Comparison of ENCODE assay signal across 21 mouse cellular contexts in the genomic region with DNA sequence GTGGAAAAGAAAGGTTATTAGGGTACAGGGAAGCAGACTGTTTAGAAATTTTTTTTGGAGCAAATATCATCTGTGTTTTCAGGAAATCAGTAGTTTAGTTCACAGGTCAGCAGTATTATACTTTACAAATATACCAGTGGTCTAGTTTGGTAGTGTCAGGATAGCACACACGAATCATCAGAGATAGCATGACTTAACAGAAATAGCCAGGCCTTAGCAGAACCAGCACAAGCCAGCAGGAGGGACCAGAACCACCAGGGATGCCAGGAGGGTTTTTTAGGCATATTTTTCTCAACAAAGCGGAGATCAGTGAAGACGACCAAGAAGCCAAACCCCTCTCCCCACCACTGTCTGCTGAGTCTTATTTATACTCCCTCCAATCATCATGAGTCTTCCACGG. TPM values are rescaled to one million over a fixed set of nuclear protein-coding genes. Genes with fewer than 3 reads are reported as not detected.
A peak's percentile ranks its signal among the peaks of the same experiment; 100 is the strongest.
DNase-seq lines count a peak whose midpoint lies in the region; ATAC-seq and TF ChIP-seq lines count a peak whose summit lies in the region.
"Had no signal": no experiment of that assay in that cellular context is flagged by ENCODE, and none has a peak within 500 bp of the region (broad histone marks: within the 10 kb centered on the region; RNA-seq: fewer than 3 reads in every experiment).

No protein-coding gene starts in this region.

- H3K4me2 ChIP-seq in neural tube, embryonic 15.5 days: no peak overlapping the region
- H3K4me2 ChIP-seq: embryonic facial prominence, embryonic 13.5 days; forebrain, embryonic 15.5 days; hindbrain, embryonic 14.5 days; intestine, embryonic 15.5 days had no signal

- peaks cover 16% of the 10 kb centered on the region for H3K4me1 ChIP-seq in heart, adult 2 months (ENCODE audit: control insufficient read depth, insufficient read depth, low read length)
- H3K4me1 ChIP-seq in neural tube, embryonic 15.5 days: peaks cover 7% of the 10 kb centered on the region; the same call in 1 of the 2 replicates
- H3K4me1 ChIP-seq in forebrain, embryonic 10.5 days: peaks cover 11% of the 10 kb centered on the region; the same call in 1 of the 2 replicates
- H3K4me1 ChIP-seq: intestine, embryonic 15.5 days had no signal

- H3K36me3 ChIP-seq in heart, adult 2 months (ENCODE audit: control insufficient read depth, insufficient read depth, low read length): peaks cover 51% of the 10 kb centered on the region
- no peaks in the 10 kb centered on the region for H3K36me3 ChIP-seq in neural tube, embryonic 15.5 days
- no peaks in the 10 kb centered on the region for H3K36me3 ChIP-seq in forebrain, embryonic 10.5 days (replicated peaks)
- H3K36me3 ChIP-seq: embryonic facial prominence, embryonic 13.5 days; forebrain, embryonic 15.5 days; heart, embryonic 10.5 days; intestine, embryonic 15.5 days had no signal

- H3K9ac ChIP-seq in heart, adult 2 months (ENCODE audit: low read depth, low read length): no peak overlapping the region
- no peak overlapping the region for H3K9ac ChIP-seq in neural tube, embryonic 15.5 days (replicated peaks)
- H3K9ac ChIP-seq: embryonic facial prominence, embryonic 13.5 days; forebrain, embryonic 15.5 days; hindbrain, embryonic 14.5 days; intestine, embryonic 15.5 days had no signal

- no peak overlapping the region for H3K4me3 ChIP-seq in heart, adult 2 months
- no peak overlapping the region for H3K4me3 ChIP-seq in neural tube, embryonic 15.5 days (replicated peaks)
- no peak overlapping the region for H3K4me3 ChIP-seq in forebrain, embryonic 10.5 days
- H3K4me3 ChIP-seq: embryonic facial prominence, embryonic 13.5 days; erythroblast, embryonic 14.5 days; forebrain, embryonic 15.5 days; heart, embryonic 10.5 days; intestine, embryonic 15.5 days had no signal

- 48% methylated on average over 4 of the region's 4 CpGs for WGBS in heart, adult 2 months
- 67% methylated on average over 4 of the region's 4 CpGs for WGBS in neural tube, embryonic 15.5 days
- WGBS in forebrain, embryonic 10.5 days: 74% methylated on average over 4 of the region's 4 CpGs

- peak; percentile 18; the same call in 1 of the 2 replicates for ATAC-seq in neural tube, embryonic 15.5 days (ENCODE audit: low FRiP score)
- peak; percentile 82 for ATAC-seq in erythroblast, adult 5-6 weeks (replicated peaks; ENCODE audit: low FRiP score, poor library complexity, severe bottlenecking)
- no peak for ATAC-seq in activated CD4-positive, CD25-positive, alpha-beta regulatory T cell, adult 4 months
- ATAC-seq: CD4-positive, CD25-positive, alpha-beta regulatory T cell, adult 4 months; forebrain, embryonic 15.5 days; intestine, embryonic 15.5 days had no signal

- TF ChIP-seq POLR2A in heart, adult 2 months (IDR thresholded peaks at IDR 0.05; ENCODE audit: insufficient read depth, low read depth, low read length): no peak

- H3K9me3 ChIP-seq in neural tube, embryonic 15.5 days (replicated peaks): no peaks in the 10 kb centered on the region
- no peaks in the 10 kb centered on the region for H3K9me3 ChIP-seq in forebrain, embryonic 10.5 days
- H3K9me3 ChIP-seq: embryonic facial prominence, embryonic 13.5 days; forebrain, embryonic 15.5 days; heart, embryonic 10.5 days; intestine, embryonic 15.5 days had no signal

- H3K79me2 ChIP-seq in heart, adult 2 months (replicated peaks; ENCODE audit: control insufficient read depth, insufficient read depth, low read length): peaks cover 7% of the 10 kb centered on the region

- peak; percentile 23 for TF ChIP-seq CTCF in heart, adult 2 months (IDR thresholded peaks at IDR 0.05)

- H3K27ac ChIP-seq in heart, adult 2 months: peak overlapping the region; percentile 32; the same call in 1 of the 2 replicates
- H3K27ac ChIP-seq in neural tube, embryonic 15.5 days (replicated peaks): no peak overlapping the region
- H3K27ac ChIP-seq in forebrain, embryonic 10.5 days: no peak overlapping the region
- H3K27ac ChIP-seq: embryonic facial prominence, embryonic 13.5 days; forebrain, embryonic 15.5 days; heart, embryonic 10.5 days; hindbrain, embryonic 14.5 days; intestine, embryonic 15.5 days had no signal

- DNase-seq in heart, adult 2 months: no peak
- DNase-seq in heart, postnatal 10 days: no peak
- DNase-seq in neural tube, embryonic 10.5 days (ENCODE audit: extremely low spot score, low spot score): no peak
- DNase-seq in forebrain, embryonic 10.5 days (ENCODE audit: extremely low spot score, low spot score): no peak
- DNase-seq: adrenal gland, postnatal 14 days; B cell, adult 2 months; cerebellum, adult 18-20 months; cerebellum, adult 9-11 months; cerebellum, postnatal 36 days; gastrocnemius, postnatal 10 days; heart, postnatal 14 days had no signal

- no peaks in the 10 kb centered on the region for H3K27me3 ChIP-seq in heart, adult 2 months (ENCODE audit: control insufficient read depth, insufficient read depth, low read length)
- H3K27me3 ChIP-seq in neural tube, embryonic 15.5 days (replicated peaks): no peaks in the 10 kb centered on the region
- H3K27me3 ChIP-seq in forebrain, embryonic 10.5 days (ENCODE audit: poor library complexity, severe bottlenecking): no peaks in the 10 kb centered on the region
- H3K27me3 ChIP-seq: embryonic facial prominence, embryonic 13.5 days; forebrain, embryonic 15.5 days; intestine, embryonic 15.5 days had no signal

- intact Hi-C loops in heart, adult 2 months (cut with DNase I): no loop called here
- intact Hi-C loops in heart, postnatal 10 days (cut with DNase I): no loop called here

- TF ChIP-seq EP300 in heart, adult 2 months (IDR thresholded peaks at IDR 0.05; ENCODE audit: insufficient read depth, low read depth, low read length): no peak

RNA-seq across cellular contexts. Expression of a gene that starts 17.6 kb away (rescaled TPM):
- total RNA-seq in heart, adult 2 months (2021): 10 to 100 TPM; 52.0 to 65.4 TPM
- polyA plus RNA-seq in heart, adult 2 months (2012; rRNA removed): 20.4 and 31.1 TPM in 2 replicates
- 10 to 100 TPM; 36.9 to 37.8 TPM for total RNA-seq in heart, postnatal 10 days (2021)
- 49.4 and 58.2 TPM in 2 replicates for polyA plus RNA-seq in neural tube, embryonic 15.5 days (2015; fragmentation: Nextera tagmentation; extraction: Ambion mirVana)
- 14.0 and 23.6 TPM in 2 replicates for total RNA-seq in erythroblast, adult 5-6 weeks (2015; ENCODE audit: low replicate concordance)
- total RNA-seq in erythroblast, adult 5-6 weeks (2017; ENCODE audit: low replicate concordance): 14.4 and 16.4 TPM in 2 replicates
- polyA plus RNA-seq in forebrain, embryonic 10.5 days (2016; fragmentation: Nextera tagmentation; extraction: Ambion mirVana): 40.3 and 41.7 TPM in 2 replicates
- 10 to 100 TPM; 15.8 to 16.7 TPM for polyA plus RNA-seq in activated CD4-positive, CD25-positive, alpha-beta regulatory T cell, adult 4 months (2017; shearing (Covaris generic))

RNA-seq across cellular contexts. Expression of a gene that starts 18.4 kb away (rescaled TPM):
- total RNA-seq in heart, adult 2 months (2021): 100 to 1,000 TPM; 106 to 114 TPM
- polyA plus RNA-seq in heart, adult 2 months (2012; rRNA removed): 24.6 and 57.9 TPM in 2 replicates
- total RNA-seq in heart, postnatal 10 days (2021): 10 to 100 TPM; 88.2 to 97.4 TPM
- polyA plus RNA-seq in neural tube, embryonic 15.5 days (2015; fragmentation: Nextera tagmentation; extraction: Ambion mirVana): 34.4 and 34.7 TPM in 2 replicates
- 26.3 and 34.3 TPM in 2 replicates for total RNA-seq in erythroblast, adult 5-6 weeks (2015; ENCODE audit: low replicate concordance)
- total RNA-seq in erythroblast, adult 5-6 weeks (2017; ENCODE audit: low replicate concordance): 77.8 and 81.8 TPM in 2 replicates
- polyA plus RNA-seq in forebrain, embryonic 10.5 days (2016; fragmentation: Nextera tagmentation; extraction: Ambion mirVana): 40.8 and 41.0 TPM in 2 replicates
- polyA plus RNA-seq in activated CD4-positive, CD25-positive, alpha-beta regulatory T cell, adult 4 months (2017; shearing (Covaris generic)): 10 to 100 TPM; 15.6 to 23.2 TPM
